Mouse (Mus musculus) stomach, postnatal 0 days (tissue): ENCODE measurements around the gene Cd300c.

Source experiments
- CTCF ChIP-seq: IDR thresholded peaks from 2 replicates; pipeline ENCODE4 v1.5.1; 2016; ENCODE audit warnings: antibody characterized with exemption, low read depth, mild to moderate bottlenecking, moderate library complexity
- EP300 ChIP-seq: optimal IDR thresholded peaks from 2 replicates; pipeline ENCODE3; 2016; ENCODE audit warnings: antibody characterized with exemption

- TF ChIP-seq CTCF (no peak), EP300 (no peak)
Observed at GRCm38 (mm10) chr11:114965182-114965828, 3.7 kb downstream of the Cd300c start.
